Mouse (Mus musculus): ENCODE measurements around the gene Dlgap1. TPM values are rescaled to one million over a fixed set of nuclear protein-coding genes. Genes with fewer than 3 reads are reported as not detected.
"Not testable (repeated sequence)": the region's sequence is repeated elsewhere in the genome, so short reads cannot be mapped to it uniquely, and the experiment has no call there.

Dlgap1 gene
- total RNA-seq, 1 experiment from 2014 or later: not detected

GRCm38 (mm10) chr17:70810795-70811194, 841.9 kb downstream of the Dlgap1 start:
- ATAC-seq (replicated peaks in 1 of 2; ENCODE audit: insufficient read depth in 1 of 2, low FRiP score in 2 of 2, low TSS enrichment in 1 of 2, low read depth in 1 of 2, poor library complexity in 2 of 2, severe bottlenecking in 2 of 2): no peak

- no peak for ATAC-seq (replicated peaks in 1 of 2; ENCODE audit: insufficient read depth in 1 of 2, low FRiP score in 2 of 2, low TSS enrichment in 1 of 2, low read depth in 1 of 2, poor library complexity in 2 of 2, severe bottlenecking in 2 of 2)
These were observed 846.1 kb downstream of the Dlgap1 start for GRCm38 (mm10) chr17:70815001-70815400.

GRCm38 (mm10) chr17:70817862-70818451, 849.1 kb downstream of the Dlgap1 start:
- ATAC-seq (replicated peaks in 1 of 2; ENCODE audit: insufficient read depth in 1 of 2, low FRiP score in 2 of 2, low TSS enrichment in 1 of 2, low read depth in 1 of 2, poor library complexity in 2 of 2, severe bottlenecking in 2 of 2): peak in 1 of 2 experiments; percentile 48; a peak in 2 of 4 replicates

GRCm38 (mm10) chr17:70823083-70823482, 854.2 kb downstream of the Dlgap1 start:
- no peak for ATAC-seq (replicated peaks in 1 of 2; ENCODE audit: insufficient read depth in 1 of 2, low FRiP score in 2 of 2, low TSS enrichment in 1 of 2, low read depth in 1 of 2, poor library complexity in 2 of 2, severe bottlenecking in 2 of 2)

GRCm38 (mm10) chr17:70826227-70826626, 857.4 kb downstream of the Dlgap1 start:
- no peak for ATAC-seq (replicated peaks in 1 of 2; ENCODE audit: insufficient read depth in 1 of 2, low FRiP score in 2 of 2, low TSS enrichment in 1 of 2, low read depth in 1 of 2, poor library complexity in 2 of 2, severe bottlenecking in 2 of 2)

GRCm38 (mm10) chr17:70827463-70828179, 858.7 kb downstream of the Dlgap1 start:
- ATAC-seq (replicated peaks in 1 of 2; ENCODE audit: insufficient read depth in 1 of 2, low FRiP score in 2 of 2, low TSS enrichment in 1 of 2, low read depth in 1 of 2, poor library complexity in 2 of 2, severe bottlenecking in 2 of 2): not testable (repeated sequence)

GRCm38 (mm10) chr17:70828180-70828528, 859.3 kb downstream of the Dlgap1 start:
- no peak for ATAC-seq (replicated peaks in 1 of 2; ENCODE audit: insufficient read depth in 1 of 2, low FRiP score in 2 of 2, low TSS enrichment in 1 of 2, low read depth in 1 of 2, poor library complexity in 2 of 2, severe bottlenecking in 2 of 2)

- no peak for ATAC-seq (replicated peaks in 1 of 2; ENCODE audit: insufficient read depth in 1 of 2, low FRiP score in 2 of 2, low TSS enrichment in 1 of 2, low read depth in 1 of 2, poor library complexity in 2 of 2, severe bottlenecking in 2 of 2)
These were observed 859.7 kb downstream of the Dlgap1 start for GRCm38 (mm10) chr17:70828569-70828968.

GRCm38 (mm10) chr17:70829217-70829616, 860.3 kb downstream of the Dlgap1 start:
- ATAC-seq (replicated peaks in 1 of 2; ENCODE audit: insufficient read depth in 1 of 2, low FRiP score in 2 of 2, low TSS enrichment in 1 of 2, low read depth in 1 of 2, poor library complexity in 2 of 2, severe bottlenecking in 2 of 2): no peak

- no peak for ATAC-seq (replicated peaks in 1 of 2; ENCODE audit: insufficient read depth in 1 of 2, low FRiP score in 2 of 2, low TSS enrichment in 1 of 2, low read depth in 1 of 2, poor library complexity in 2 of 2, severe bottlenecking in 2 of 2)
These were observed 861.3 kb downstream of the Dlgap1 start for GRCm38 (mm10) chr17:70829943-70830715.

GRCm38 (mm10) chr17:70831591-70831990, 862.7 kb downstream of the Dlgap1 start:
- ATAC-seq (replicated peaks in 1 of 2; ENCODE audit: insufficient read depth in 1 of 2, low FRiP score in 2 of 2, low TSS enrichment in 1 of 2, low read depth in 1 of 2, poor library complexity in 2 of 2, severe bottlenecking in 2 of 2): no peak

GRCm38 (mm10) chr17:70832544-70832943, 863.7 kb downstream of the Dlgap1 start:
- peak; percentile 80 to 88 for ATAC-seq (replicated peaks in 1 of 2; ENCODE audit: insufficient read depth in 1 of 2, low FRiP score in 2 of 2, low TSS enrichment in 1 of 2, low read depth in 1 of 2, poor library complexity in 2 of 2, severe bottlenecking in 2 of 2)

- ATAC-seq (replicated peaks in 1 of 2; ENCODE audit: insufficient read depth in 1 of 2, low FRiP score in 2 of 2, low TSS enrichment in 1 of 2, low read depth in 1 of 2, poor library complexity in 2 of 2, severe bottlenecking in 2 of 2): peak; percentile 10 to 14; a peak in 1 of 4 replicates
These were observed 865.6 kb downstream of the Dlgap1 start for GRCm38 (mm10) chr17:70834430-70834965.

- ATAC-seq (replicated peaks in 1 of 2; ENCODE audit: insufficient read depth in 1 of 2, low FRiP score in 2 of 2, low TSS enrichment in 1 of 2, low read depth in 1 of 2, poor library complexity in 2 of 2, severe bottlenecking in 2 of 2): no peak
These were observed 866.4 kb downstream of the Dlgap1 start for GRCm38 (mm10) chr17:70835071-70835790.

- ATAC-seq (replicated peaks in 1 of 2; ENCODE audit: insufficient read depth in 1 of 2, low FRiP score in 2 of 2, low TSS enrichment in 1 of 2, low read depth in 1 of 2, poor library complexity in 2 of 2, severe bottlenecking in 2 of 2): no peak
These were observed 867.9 kb downstream of the Dlgap1 start for GRCm38 (mm10) chr17:70836820-70837219.

- ATAC-seq (replicated peaks in 1 of 2; ENCODE audit: insufficient read depth in 1 of 2, low FRiP score in 2 of 2, low TSS enrichment in 1 of 2, low read depth in 1 of 2, poor library complexity in 2 of 2, severe bottlenecking in 2 of 2): not testable (repeated sequence)
These were observed 868.6 kb downstream of the Dlgap1 start for GRCm38 (mm10) chr17:70837474-70837873.

- ATAC-seq (replicated peaks in 1 of 2; ENCODE audit: insufficient read depth in 1 of 2, low FRiP score in 2 of 2, low TSS enrichment in 1 of 2, low read depth in 1 of 2, poor library complexity in 2 of 2, severe bottlenecking in 2 of 2): no peak
These were observed 869.2 kb downstream of the Dlgap1 start for GRCm38 (mm10) chr17:70838031-70838430.

Measured in hematopoietic stem cell, adult 5-6 weeks (primary cell).